Mouse (Mus musculus): ENCODE data around the gene Tmub2.
A peak's percentile ranks its signal among the peaks of the same experiment; 100 is the strongest.

- TF ChIP-seq E2F4 (IDR thresholded peaks at IDR 0.05; ENCODE audit: insufficient replicate concordance, low read depth, low read length) (no peak), ELF1 (IDR thresholded peaks at IDR 0.05; ENCODE audit: low read depth, low read length) (peak; percentile 95), SIN3A (IDR thresholded peaks at IDR 0.05; ENCODE audit: low read length) (peak; percentile 96), POLR2AphosphoS2 (IDR thresholded peaks at IDR 0.05; ENCODE audit: low read depth, low read length) (peak; percentile 86; the same call in 1 of the 2 replicates), CTCF (conservative IDR thresholded peaks at IDR 0.05 in 1 of 2, IDR thresholded peaks at IDR 0.05 in 1 of 2; ENCODE audit: low read depth in 2 of 2, low read length in 2 of 2) (peak; percentile 70 to 99), USF1 (IDR thresholded peaks at IDR 0.05; ENCODE audit: low read depth, low read length) (no peak), MEF2A (IDR thresholded peaks at IDR 0.05; ENCODE audit: borderline replicate concordance, low read depth, low read length) (no peak; the same call in 1 of the 2 replicates), POLR2A (IDR thresholded peaks at IDR 0.05; ENCODE audit: low read depth, low read length) (peak; percentile 92), TCF12 (IDR thresholded peaks at IDR 0.05; ENCODE audit: low read depth, low read length) (peak; percentile 77)
These were observed 24.2 kb downstream of the Tmub2 start for GRCm38 (mm10) chr11:102308979-102309378.

All from CH12.LX (cell line).